Mouse (Mus musculus): ENCODE measurements at regions not wholly inside any gene's neighbourhood (a gene's known extent, or its start where the extent isn't known, plus 50 kb on each side); places are given as distances from the start of the nearest gene placed in this dataset.

- no peaks in the 10 kb centered on the region for H3K27me3 ChIP-seq (ENCODE audit: control insufficient read depth, insufficient read depth, low read length)
- WGBS = 79% methylated on average over 2 of the region's 2 CpGs
- H3K27ac ChIP-seq = no peak overlapping the region
- intact Hi-C loops (cut with DNase I) = no loop called here
- H3K79me2 ChIP-seq (replicated peaks; ENCODE audit: control insufficient read depth, insufficient read depth, low read length) = no peaks in the 10 kb centered on the region
- H3K36me3 ChIP-seq (ENCODE audit: control insufficient read depth, insufficient read depth, low read length) = no peaks in the 10 kb centered on the region
- TF ChIP-seq EP300 (IDR thresholded peaks at IDR 0.05; ENCODE audit: insufficient read depth, low read depth, low read length) = no peak
- TF ChIP-seq CTCF (IDR thresholded peaks at IDR 0.05) = no peak
- no peak for TF ChIP-seq POLR2A (IDR thresholded peaks at IDR 0.05; ENCODE audit: insufficient read depth, low read depth, low read length)
- H3K9ac ChIP-seq (ENCODE audit: low read depth, low read length) = no peak overlapping the region
- no peaks in the 10 kb centered on the region for H3K4me1 ChIP-seq (ENCODE audit: control insufficient read depth, insufficient read depth, low read length)
- DNase-seq = no peak
- no peak overlapping the region for H3K4me3 ChIP-seq
Measured at GRCm38 (mm10) chr6:108723751-108724150, 59.1 kb upstream of the Arl8b start.

- no peak for TF ChIP-seq EP300 (IDR thresholded peaks at IDR 0.05; ENCODE audit: insufficient read depth, low read depth, low read length)
- TF ChIP-seq CTCF (IDR thresholded peaks at IDR 0.05) = no peak
- no peak for TF ChIP-seq POLR2A (IDR thresholded peaks at IDR 0.05; ENCODE audit: insufficient read depth, low read depth, low read length)
- 78% methylated on average over 9 of the region's 9 CpGs for WGBS
- H3K9ac ChIP-seq (ENCODE audit: low read depth, low read length) = no peak overlapping the region
- no peak overlapping the region for H3K27ac ChIP-seq
- no peaks in the 10 kb centered on the region for H3K27me3 ChIP-seq (ENCODE audit: control insufficient read depth, insufficient read depth, low read length)
- H3K4me3 ChIP-seq = no peak overlapping the region
- no peaks in the 10 kb centered on the region for H3K36me3 ChIP-seq (ENCODE audit: control insufficient read depth, insufficient read depth, low read length)
- no peak for DNase-seq
- no peaks in the 10 kb centered on the region for H3K4me1 ChIP-seq (ENCODE audit: control insufficient read depth, insufficient read depth, low read length)
- intact Hi-C loops (cut with DNase I) = loop anchor here (10.0 kb wide), 1 partner anchor 636 kb away; no protein-coding TSS in a partner anchor
- no peaks in the 10 kb centered on the region for H3K79me2 ChIP-seq (replicated peaks; ENCODE audit: control insufficient read depth, insufficient read depth, low read length)
Measured at GRCm38 (mm10) chr6:108731107-108731630, 51.7 kb upstream of the Arl8b start.

Measured in heart, adult 2 months (tissue).